Mouse (Mus musculus): ENCODE measurements around the gene Med21. TPM values are rescaled to one million over a fixed set of nuclear protein-coding genes. Genes with fewer than 3 reads are reported as not detected.

The Med21 gene
- polyA plus RNA-seq, 1 experiment from 2014 or later, result 57.6 TPM

DNA sequence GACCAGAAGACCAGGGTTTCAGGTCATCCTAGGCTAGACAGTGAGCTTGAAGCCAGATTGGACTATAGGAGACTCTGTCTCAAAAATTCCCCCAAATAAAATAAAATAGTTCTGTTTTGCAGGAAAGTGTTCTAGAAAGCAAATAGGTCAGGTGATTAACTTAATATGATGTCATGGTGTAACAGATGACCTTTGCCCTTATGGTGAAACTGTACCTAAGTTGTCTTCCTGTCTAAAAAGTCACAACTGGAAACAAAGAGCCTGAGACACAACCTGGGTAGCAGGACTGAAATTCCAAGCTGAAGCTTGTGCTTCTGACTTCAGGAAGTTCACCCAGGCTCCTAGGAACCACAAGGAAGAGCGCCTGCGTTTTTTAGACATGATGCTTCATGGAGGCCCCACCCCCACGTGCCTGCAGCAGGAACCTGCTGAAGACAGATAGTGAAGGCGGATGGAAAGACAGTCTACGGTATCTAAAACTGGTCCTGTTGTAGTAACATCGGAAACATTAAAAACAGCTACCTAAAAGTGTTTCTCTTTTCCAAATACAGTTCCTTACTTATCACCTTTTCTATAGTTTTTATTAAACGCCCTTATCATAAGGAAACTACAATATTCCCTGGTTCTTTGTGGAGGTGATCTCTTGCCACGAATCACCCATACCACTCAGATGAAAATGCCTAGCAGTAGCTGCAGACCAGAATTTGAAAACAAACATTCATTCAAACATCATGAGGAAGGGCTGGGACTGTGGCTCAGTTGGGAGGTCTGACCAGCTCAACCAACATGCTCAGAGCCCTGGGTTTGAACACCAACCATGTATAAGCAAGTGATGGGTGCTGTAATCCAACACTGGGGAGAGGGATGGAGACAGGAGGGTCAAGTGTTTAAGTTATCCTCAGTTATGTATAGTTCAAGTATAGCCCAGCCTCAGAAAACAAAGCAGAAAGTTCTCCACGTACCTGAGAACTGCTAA, 12.3 kb upstream of the Med21 start:
- H3K36me3 ChIP-seq (replicated peaks), result peaks cover 21% of the 10 kb centered on the region
- WGBS (ENCODE audit: insufficient replicate concordance), result 26% methylated on average over 9 of the region's 9 CpGs
- peaks cover 72% of the 10 kb centered on the region for H3K4me1 ChIP-seq (replicated peaks)
- H3K9ac ChIP-seq, result peak overlapping the region; percentile 49
- no peaks in the 10 kb centered on the region for H3K27me3 ChIP-seq
- peak overlapping the region; percentile 92 for H3K27ac ChIP-seq (replicated peaks)
- H3K4me2 ChIP-seq, result peak overlapping the region; percentile 86
- no peaks in the 10 kb centered on the region for H3K9me3 ChIP-seq (replicated peaks)
- H3K4me3 ChIP-seq (replicated peaks), result 0 out of 2 replicates have a peak overlapping the region, but pooled peaks have one; percentile 1
- peak; percentile 77 for ATAC-seq (ENCODE audit: insufficient read depth)

DNA sequence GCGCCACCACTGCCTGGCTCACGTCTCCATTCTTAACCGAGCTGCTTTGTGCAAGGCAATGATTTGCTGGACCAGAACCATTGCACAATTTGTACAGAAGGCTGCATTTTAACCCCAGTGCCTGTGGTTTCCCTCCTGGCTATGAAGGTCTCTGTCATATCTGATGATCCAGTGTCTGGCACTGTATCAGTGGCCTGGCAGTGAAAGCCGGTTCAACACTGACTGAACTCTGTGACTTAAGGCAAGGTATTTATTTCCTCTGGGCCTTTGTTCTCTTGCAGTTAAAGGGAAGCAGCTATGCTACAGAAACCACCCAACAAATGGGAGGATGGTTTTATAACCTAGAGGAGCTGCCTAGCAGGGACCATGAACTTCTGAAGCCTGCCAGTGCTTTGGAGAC, 11.4 kb upstream of the Med21 start:
- peaks cover 73% of the 10 kb centered on the region for H3K4me1 ChIP-seq (replicated peaks)
- H3K4me3 ChIP-seq (replicated peaks), result 0 out of 2 replicates have a peak overlapping the region, but pooled peaks have one; percentile 0
- H3K9me3 ChIP-seq (replicated peaks), result no peaks in the 10 kb centered on the region
- H3K9ac ChIP-seq, result peak overlapping the region; percentile 12
- H3K36me3 ChIP-seq (replicated peaks), result peaks cover 16% of the 10 kb centered on the region; the same call in 1 of the 2 replicates
- no peaks in the 10 kb centered on the region for H3K27me3 ChIP-seq
- 34% methylated on average over 4 of the region's 4 CpGs for WGBS (ENCODE audit: insufficient replicate concordance)
- no peak for ATAC-seq (ENCODE audit: insufficient read depth)
- H3K27ac ChIP-seq (replicated peaks), result peak overlapping the region; percentile 92
- peak overlapping the region; percentile 86 for H3K4me2 ChIP-seq

DNA sequence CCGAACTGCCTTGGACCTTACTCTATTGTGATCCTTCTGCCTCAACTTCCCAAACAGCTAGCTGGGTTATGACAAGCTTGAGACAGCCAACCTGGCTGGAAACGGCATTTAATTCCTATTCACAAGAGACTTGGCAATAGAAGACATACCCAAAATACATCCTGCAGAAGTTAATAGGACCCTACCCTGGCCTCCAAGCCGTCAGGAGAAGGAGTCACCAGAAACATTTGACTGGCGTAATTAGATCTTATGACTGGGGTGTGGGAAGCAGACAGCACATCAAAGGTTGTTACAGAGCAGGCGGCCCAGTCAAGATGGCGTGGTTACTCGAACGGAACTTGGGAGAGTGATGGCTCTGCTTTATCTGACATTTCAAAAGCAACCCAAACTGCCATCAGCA, 10.5 kb upstream of the Med21 start:
- Histone ChIP-seq H3K4me1 (replicated peaks) (peaks cover 73% of the 10 kb centered on the region), H3K27me3 (no peaks in the 10 kb centered on the region), H3K4me3 (replicated peaks) (peak overlapping the region; percentile 93), H3K36me3 (replicated peaks) (peaks cover 7% of the 10 kb centered on the region; the same call in 1 of the 2 replicates), H3K9me3 (replicated peaks) (no peaks in the 10 kb centered on the region), H3K9ac (peak overlapping the region; percentile 43), H3K27ac (replicated peaks) (peak overlapping the region; percentile 92), H3K4me2 (peak overlapping the region; percentile 86)
- WGBS (ENCODE audit: insufficient replicate concordance), result 39% methylated on average over 8 of the region's 8 CpGs
- ATAC-seq (ENCODE audit: insufficient read depth), result no peak

- WGBS (ENCODE audit: insufficient replicate concordance), result 53% methylated on average over 9 of the region's 9 CpGs
- H3K27ac ChIP-seq (replicated peaks), result peak overlapping the region; percentile 92
- H3K4me2 ChIP-seq, result peak overlapping the region; percentile 86
- peaks cover 7% of the 10 kb centered on the region; the same call in 1 of the 2 replicates for H3K36me3 ChIP-seq (replicated peaks)
- peak overlapping the region; percentile 93 for H3K4me3 ChIP-seq (replicated peaks)
- H3K9me3 ChIP-seq (replicated peaks), result no peaks in the 10 kb centered on the region
- no peaks in the 10 kb centered on the region for H3K27me3 ChIP-seq
- ATAC-seq (ENCODE audit: insufficient read depth), result no peak
- peaks cover 69% of the 10 kb centered on the region for H3K4me1 ChIP-seq (replicated peaks)
- H3K9ac ChIP-seq, result 0 out of 2 replicates have a peak overlapping the region, but pooled peaks have one; percentile 43
Observed at GRCm38 (mm10) chr6:146632403-146632802, 9.9 kb upstream of the Med21 start.

- Histone ChIP-seq H3K9ac (peak overlapping the region; percentile 94), H3K9me3 (replicated peaks) (no peaks in the 10 kb centered on the region), H3K27ac (replicated peaks) (peak overlapping the region; percentile 92), H3K4me2 (peak overlapping the region; percentile 86), H3K4me3 (replicated peaks) (peak overlapping the region; percentile 93), H3K36me3 (replicated peaks) (peaks cover 7% of the 10 kb centered on the region; the same call in 1 of the 2 replicates), H3K27me3 (no peaks in the 10 kb centered on the region), H3K4me1 (replicated peaks) (peaks cover 63% of the 10 kb centered on the region)
- WGBS (ENCODE audit: insufficient replicate concordance), result 38% methylated on average over 8 of the region's 8 CpGs
- ATAC-seq (ENCODE audit: insufficient read depth), result no peak
Observed at GRCm38 (mm10) chr6:146633097-146633496, 9.2 kb upstream of the Med21 start.

GRCm38 (mm10) chr6:146633629-146634014, 8.7 kb upstream of the Med21 start:
- WGBS (ENCODE audit: insufficient replicate concordance), result 11% methylated on average over 14 of the region's 14 CpGs
- no peak for ATAC-seq (ENCODE audit: insufficient read depth)

DNA sequence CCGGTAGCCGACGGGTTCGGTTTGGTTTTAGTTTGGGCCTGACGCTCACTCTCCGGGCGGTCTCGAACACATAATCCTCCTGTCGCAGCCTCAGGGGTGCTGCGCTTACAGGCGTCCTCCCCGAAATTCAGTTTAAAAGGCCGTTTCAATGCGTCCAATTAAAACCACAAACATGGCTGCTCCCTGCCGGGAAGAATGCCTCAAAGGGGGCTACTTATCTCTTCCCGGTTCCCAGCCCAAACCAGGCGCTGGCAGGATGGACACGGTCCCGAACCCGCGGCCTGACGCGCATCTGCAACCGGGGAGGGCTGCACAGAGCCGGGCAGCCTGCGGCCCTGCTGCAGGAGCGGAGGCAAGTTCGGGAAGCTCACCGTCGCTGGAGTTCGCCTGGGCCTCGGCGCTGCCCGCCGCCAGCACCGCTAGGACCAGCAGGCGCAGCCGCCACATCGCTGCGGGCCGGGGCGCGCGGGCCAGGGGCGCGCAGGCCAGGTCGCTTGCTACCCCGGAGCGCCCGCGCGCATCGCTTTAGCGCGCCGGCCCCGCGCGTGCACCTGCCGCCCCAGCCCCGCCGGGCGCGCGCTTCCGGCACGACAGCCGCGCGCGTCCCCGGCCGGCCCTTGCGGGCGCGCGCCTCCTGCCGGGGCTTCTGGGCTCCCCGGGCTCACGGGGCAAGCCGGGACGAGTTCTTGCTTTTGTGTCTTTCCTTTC, 8.2 kb upstream of the Med21 start:
- Histone ChIP-seq H3K4me2 (peak overlapping the region; percentile 86), H3K4me1 (replicated peaks) (peaks cover 56% of the 10 kb centered on the region), H3K27me3 (no peaks in the 10 kb centered on the region), H3K4me3 (replicated peaks) (peak overlapping the region; percentile 93), H3K27ac (replicated peaks) (peak overlapping the region; percentile 92), H3K9ac (peak overlapping the region; percentile 94), H3K36me3 (replicated peaks) (0 out of 2 replicates have a peak, but pooled peaks cover 4% of the 10 kb centered on the region), H3K9me3 (replicated peaks) (no peaks in the 10 kb centered on the region)
- peak; percentile 84 for ATAC-seq (ENCODE audit: insufficient read depth)
- 1% methylated on average over 82 of the region's 82 CpGs for WGBS (ENCODE audit: insufficient replicate concordance)

More at GRCm38 (mm10) chr6:146633629-146634014, 8.7 kb upstream of the Med21 start:
- peaks cover 59% of the 10 kb centered on the region for H3K4me1 ChIP-seq (replicated peaks)
- peaks cover 7% of the 10 kb centered on the region; the same call in 1 of the 2 replicates for H3K36me3 ChIP-seq (replicated peaks)
- no peaks in the 10 kb centered on the region for H3K27me3 ChIP-seq
- peak overlapping the region; percentile 86 for H3K4me2 ChIP-seq
- H3K27ac ChIP-seq (replicated peaks), result peak overlapping the region; percentile 92
- H3K9ac ChIP-seq, result peak overlapping the region; percentile 94
- H3K9me3 ChIP-seq (replicated peaks), result no peaks in the 10 kb centered on the region
- peak overlapping the region; percentile 93 for H3K4me3 ChIP-seq (replicated peaks)

GRCm38 (mm10) chr6:146634759-146635606, 7.4 kb upstream of the Med21 start:
- H3K27me3 ChIP-seq, result no peaks in the 10 kb centered on the region
- ATAC-seq (ENCODE audit: insufficient read depth), result no peak
- H3K9ac ChIP-seq, result peak overlapping the region; percentile 94; the same call in 1 of the 2 replicates
- peak overlapping the region; percentile 86 for H3K4me2 ChIP-seq
- peaks cover 55% of the 10 kb centered on the region for H3K4me1 ChIP-seq (replicated peaks)
- peak overlapping the region; percentile 93 for H3K4me3 ChIP-seq (replicated peaks)
- WGBS (ENCODE audit: insufficient replicate concordance), result 50% methylated on average over 4 of the region's 4 CpGs
- peak overlapping the region; percentile 92 for H3K27ac ChIP-seq (replicated peaks)
- no peaks in the 10 kb centered on the region for H3K9me3 ChIP-seq (replicated peaks)
- no peaks in the 10 kb centered on the region for H3K36me3 ChIP-seq (replicated peaks)

DNA sequence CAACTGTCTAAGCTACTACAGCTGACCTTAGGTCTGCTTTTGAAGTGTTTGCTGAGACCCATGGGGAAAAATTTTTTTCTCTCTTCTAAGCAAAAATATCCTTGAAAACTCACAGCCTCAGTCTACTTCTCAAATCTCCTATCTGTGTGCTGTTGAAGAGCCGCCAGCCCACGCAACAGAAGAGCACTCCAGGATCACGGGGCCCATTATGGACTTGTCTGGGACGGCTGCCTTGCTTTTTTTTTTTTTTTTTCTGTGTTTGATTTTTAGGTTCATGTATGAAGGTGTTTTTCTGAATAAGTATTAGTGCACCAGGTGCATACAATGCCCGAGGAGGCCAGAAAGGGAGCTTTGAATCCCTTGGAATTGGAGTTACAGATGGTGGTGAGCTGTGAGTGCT, 5.9 kb upstream of the Med21 start:
- Histone ChIP-seq H3K4me1 (replicated peaks) (peaks cover 54% of the 10 kb centered on the region), H3K9me3 (replicated peaks) (no peaks in the 10 kb centered on the region), H3K9ac (no peak overlapping the region), H3K4me3 (replicated peaks) (no peak overlapping the region), H3K4me2 (no peak overlapping the region), H3K36me3 (replicated peaks) (no peaks in the 10 kb centered on the region), H3K27me3 (no peaks in the 10 kb centered on the region), H3K27ac (replicated peaks) (no peak overlapping the region)
- 77% methylated on average over 5 of the region's 5 CpGs for WGBS (ENCODE audit: insufficient replicate concordance)
- ATAC-seq (ENCODE audit: insufficient read depth), result no peak

Measured in liver, embryonic 15.5 days (tissue).